Mouse (Mus musculus): ENCODE data around the gene Ush1g. TPM values are rescaled to one million over a fixed set of nuclear protein-coding genes. Genes with fewer than 3 reads are reported as not detected.

The Ush1g gene
- total RNA-seq, 2 experiments from 2014 or later, result not detected

DNA sequence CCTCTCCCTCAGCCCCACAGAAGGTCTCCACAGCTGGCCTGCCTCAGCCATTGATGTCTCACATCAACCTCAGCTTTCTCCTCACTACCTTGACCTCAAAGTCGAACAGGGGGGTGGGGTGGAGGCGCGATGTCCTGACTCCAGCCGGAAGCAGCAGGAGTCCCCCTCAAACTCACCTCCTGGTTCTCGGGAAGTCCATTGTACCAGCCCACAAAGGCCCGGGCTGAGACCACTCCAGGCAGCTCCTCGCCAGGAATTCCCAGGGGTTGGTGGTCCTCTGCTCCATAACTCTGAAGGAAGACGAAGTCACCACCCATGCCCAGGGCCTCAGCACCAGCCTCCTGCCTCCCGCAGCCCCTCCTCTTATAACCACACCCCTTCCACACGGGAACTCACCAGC is 50.4 kb downstream of the Ush1g start:
- no peak for ATAC-seq (ENCODE audit: poor library complexity, severe bottlenecking)

DNA sequence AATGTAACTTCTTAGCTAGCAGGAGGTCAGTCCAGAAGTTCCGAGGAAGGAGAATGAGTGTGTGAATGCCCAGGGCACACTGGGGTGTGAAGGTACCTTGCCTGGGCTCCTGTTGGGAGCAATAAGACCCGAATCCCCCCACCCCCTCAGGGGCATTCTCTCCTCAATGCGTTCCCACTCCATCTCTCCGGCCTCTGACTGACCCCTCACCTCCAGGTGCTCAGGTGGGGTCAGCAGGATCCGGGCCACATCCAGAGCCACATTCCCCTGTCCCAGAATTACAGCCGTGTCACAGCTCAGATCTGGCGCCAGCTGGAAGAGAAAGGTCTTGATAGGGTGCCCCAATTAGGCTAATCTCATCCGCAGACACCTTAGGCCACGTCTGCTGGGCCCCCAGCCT is 50.8 kb downstream of the Ush1g start:
- ATAC-seq (ENCODE audit: poor library complexity, severe bottlenecking), result no peak

DNA sequence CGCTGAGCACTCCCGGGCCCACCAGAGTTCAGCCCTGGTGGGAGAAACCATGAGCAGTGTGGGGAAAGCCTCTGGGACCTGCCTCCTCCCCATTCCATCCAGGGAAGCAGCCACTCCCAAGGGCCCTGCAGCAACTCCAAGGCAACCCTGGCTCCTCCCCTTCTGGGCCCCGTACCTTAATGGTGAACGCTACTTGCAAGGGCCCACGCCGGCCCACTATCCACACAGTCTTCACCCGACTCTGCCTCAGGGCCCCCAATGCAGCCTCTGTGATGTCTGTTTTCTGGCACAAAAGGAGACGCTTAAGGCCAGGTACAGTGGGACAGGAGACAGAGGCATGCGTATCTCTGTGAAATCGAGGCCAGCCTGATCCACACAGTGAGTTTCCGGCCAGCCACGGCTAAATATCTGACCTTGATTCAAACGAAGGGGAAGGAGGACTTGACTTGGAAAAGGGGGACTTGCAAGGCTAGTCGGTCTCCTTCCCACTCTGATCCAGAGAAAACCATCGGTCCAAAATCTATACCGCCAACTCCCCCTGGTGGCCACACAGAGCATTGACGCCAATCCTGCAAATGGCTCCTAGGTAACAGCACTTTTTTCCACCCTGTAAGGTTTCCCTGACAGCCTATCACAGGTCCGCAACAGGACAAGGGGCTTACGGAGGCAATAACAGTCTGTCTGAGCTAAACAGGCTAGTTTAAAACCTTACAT is 51.5 kb downstream of the Ush1g start:
- peak; percentile 58; the same call in 1 of the 2 replicates for ATAC-seq (ENCODE audit: poor library complexity, severe bottlenecking)

DNA sequence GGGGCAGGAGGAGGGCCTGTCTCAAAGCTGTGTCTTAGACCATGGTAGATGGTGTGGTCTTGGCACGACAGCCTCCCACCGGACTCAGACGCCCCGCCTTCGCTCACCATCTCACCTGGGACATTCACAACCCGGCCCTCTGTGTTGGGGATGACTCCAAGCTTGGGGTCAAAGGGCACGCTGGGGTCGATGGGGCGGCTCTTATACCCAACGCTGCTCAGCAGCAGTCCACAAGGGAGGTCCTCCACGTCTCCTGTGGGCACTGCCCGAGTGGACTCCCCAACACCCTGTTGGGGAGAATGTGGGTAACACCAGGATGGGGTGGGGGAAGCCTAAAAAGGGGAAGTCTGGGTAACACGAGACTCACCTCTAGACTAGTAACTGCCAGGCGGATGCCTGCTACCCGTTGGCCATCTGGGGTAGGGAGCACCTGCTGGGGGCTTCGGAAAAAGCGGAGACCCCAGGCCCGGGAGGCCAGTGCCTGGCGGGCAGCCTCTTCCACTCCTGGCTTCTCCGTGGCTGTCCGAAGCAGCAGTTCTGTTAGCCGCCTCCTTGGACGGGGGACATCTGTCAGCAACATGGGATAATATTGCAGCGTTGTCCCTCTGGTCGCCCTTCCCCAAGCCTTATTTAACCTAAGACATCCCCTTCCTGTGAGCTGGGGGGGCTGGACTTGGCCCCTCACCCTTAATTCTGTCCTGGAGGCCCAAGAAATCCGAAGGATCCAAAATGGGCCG is 52.3 kb downstream of the Ush1g start:
- no peak for ATAC-seq (ENCODE audit: poor library complexity, severe bottlenecking)

DNA sequence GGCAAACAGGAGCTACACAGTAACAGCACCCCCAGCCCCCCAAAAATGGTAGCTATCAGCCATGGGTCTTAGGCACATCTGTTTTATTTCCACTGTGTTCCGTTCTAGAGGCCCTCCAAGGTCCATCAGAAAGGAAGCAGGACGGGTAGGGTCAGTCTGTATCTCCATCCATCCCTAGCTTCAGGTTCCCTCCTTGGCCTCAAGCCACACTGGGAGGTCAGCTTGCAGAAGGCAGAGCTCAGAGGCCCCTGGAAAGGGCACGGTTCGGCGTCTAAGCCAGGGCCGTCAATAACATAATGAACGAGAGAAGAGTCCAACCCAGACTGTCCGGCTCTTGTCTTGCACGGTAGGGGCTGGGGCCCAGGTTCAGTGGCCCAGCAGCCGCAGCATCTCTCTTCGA is 53.9 kb downstream of the Ush1g start:
- ATAC-seq (ENCODE audit: poor library complexity, severe bottlenecking), result no peak

DNA sequence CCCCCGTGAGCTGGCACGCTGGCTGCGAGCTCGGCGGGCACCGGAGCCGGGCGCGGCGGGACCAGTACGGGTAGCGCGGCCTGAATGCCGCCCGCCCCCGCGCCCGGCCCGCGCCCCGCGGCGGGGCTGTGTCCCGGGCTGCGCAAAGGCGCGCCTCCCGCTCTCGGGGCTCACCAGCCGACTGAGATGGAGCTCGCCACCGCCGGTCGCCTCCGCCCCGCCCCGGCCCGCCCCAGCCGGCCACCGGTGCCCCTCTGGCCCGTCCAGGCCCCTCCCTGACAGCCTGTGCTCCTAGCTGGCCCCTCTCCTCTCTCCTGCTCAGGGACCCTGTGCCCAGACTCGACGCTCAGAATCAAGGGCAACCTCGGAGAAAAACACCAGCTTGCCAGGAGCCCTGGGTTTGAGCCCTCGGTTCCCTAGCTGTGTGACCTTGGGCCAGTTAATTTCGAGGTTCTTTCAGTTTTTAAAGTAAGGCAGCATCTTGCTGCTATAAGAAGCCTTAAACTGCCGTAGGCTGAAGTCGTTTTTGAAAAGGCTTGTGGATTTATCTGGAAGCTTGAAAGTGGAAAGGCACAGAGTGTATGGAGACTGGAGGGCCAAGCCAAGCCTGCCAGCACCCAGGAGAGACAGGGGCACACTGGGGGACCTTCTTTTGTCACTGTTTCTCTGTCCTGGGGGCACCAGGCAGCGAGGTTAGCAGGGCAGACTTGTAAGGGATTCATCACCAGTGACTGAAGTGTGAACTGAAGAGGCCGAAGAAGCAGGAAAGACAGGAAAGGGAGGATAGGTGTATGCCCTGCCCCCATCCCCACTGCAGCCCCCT is 54.6 kb downstream of the Ush1g start, which contains the start of gene Grin2c:
Gene Grin2c (minus strand): TSS at position 183 of the 823 bp plus-strand sequence.
- no peak for ATAC-seq (ENCODE audit: poor library complexity, severe bottlenecking)

DNA sequence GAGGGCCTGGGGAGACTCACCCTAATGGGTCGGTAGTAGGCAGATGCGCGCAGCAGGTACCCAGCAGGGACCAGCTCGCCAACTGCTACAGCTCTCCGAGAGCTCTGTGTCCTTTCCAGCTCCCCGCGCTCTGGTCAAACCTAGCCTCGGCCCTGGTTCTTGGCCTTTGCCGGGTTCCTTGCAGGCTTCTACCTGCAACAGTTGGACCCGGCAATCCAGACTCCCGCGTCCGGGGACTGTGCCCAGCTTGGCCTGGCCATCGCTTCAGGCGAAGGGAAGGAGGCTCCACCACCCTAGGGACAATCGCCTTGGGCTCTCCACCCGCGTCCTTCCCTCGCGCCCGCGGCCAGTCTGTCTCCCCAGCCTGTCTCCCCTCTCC is 55.5 kb downstream of the Ush1g start:
- no peak for ATAC-seq (ENCODE audit: poor library complexity, severe bottlenecking)

DNA sequence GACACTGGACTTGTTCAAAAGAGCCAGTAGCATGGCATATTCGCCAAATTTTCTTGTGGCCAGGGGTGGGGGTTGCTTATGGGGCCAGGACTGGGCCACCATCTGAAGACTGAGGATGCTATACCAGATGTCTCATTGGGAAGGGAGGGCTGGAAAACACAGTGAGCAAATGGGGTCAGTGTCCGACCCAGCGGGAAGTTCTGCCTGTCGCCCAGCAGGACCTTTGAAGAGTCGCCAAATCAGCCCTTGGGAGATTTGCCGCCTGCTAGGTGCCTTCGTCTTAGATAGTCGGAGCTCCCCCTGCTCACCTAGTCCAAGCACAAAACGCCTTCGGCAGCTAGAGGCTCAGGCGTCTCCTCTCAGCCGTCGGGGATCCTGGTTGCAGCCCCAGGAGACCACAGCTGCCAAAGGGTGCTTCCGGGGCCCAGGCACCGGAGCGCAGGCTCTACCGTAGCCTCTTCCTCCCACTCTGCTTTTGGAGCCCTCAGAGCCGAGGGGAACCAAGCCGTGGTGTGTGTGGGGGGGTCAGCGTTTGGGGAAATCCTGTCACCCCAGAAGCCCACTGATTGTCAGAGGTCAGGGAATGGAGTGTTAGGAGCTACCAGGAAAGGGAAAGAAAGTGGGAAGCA is 56.0 kb downstream of the Ush1g start:
- ATAC-seq (ENCODE audit: poor library complexity, severe bottlenecking), result no peak

Other genes with a start within 250 kb of the Ush1g start
- 4.8 and 6.2 TPM in 2 replicates for gene Rab37, start 230.6 kb downstream of the Ush1g start, total RNA-seq (2015)
- 8.9 and 15.0 TPM in 2 replicates for gene Rab37, start 230.6 kb downstream of the Ush1g start, total RNA-seq (2017)
- 22.9 and 25.7 TPM in 2 replicates for gene Cd300lf, start 188.0 kb downstream of the Ush1g start, total RNA-seq (2015)
- gene Cd300lf, start 188.0 kb downstream of the Ush1g start, total RNA-seq (2017), result 28.1 and 46.6 TPM in 2 replicates
- gene Slc9a3r1, start 158.7 kb downstream of the Ush1g start, total RNA-seq (2015), result 77.6 and 92.0 TPM in 2 replicates
- 87.5 and 88.7 TPM in 2 replicates for gene Slc9a3r1, start 158.7 kb downstream of the Ush1g start, total RNA-seq (2017)
- gene Tmem104, start 134.6 kb downstream of the Ush1g start, total RNA-seq (2015), result 23.9 and 25.7 TPM in 2 replicates
- 6.1 and 8.7 TPM in 2 replicates for gene Tmem104, start 134.6 kb downstream of the Ush1g start, total RNA-seq (2017)
- 16.1 and 17.7 TPM in 2 replicates for gene Nat9, start 134.2 kb downstream of the Ush1g start, total RNA-seq (2015)
- 23.9 and 36.1 TPM in 2 replicates for gene Nat9, start 134.2 kb downstream of the Ush1g start, total RNA-seq (2017)
- 0.05 TPM in 1 of 2 replicates, not detected in the other for gene Grin2c, start 54.8 kb downstream of the Ush1g start, total RNA-seq (2015)
- gene Grin2c, start 54.8 kb downstream of the Ush1g start, total RNA-seq (2017), result not detected in 2 replicates
- 4.4 and 5.6 TPM in 2 replicates for gene Fdxr, start 45.0 kb downstream of the Ush1g start, total RNA-seq (2015)
- gene Fdxr, start 45.0 kb downstream of the Ush1g start, total RNA-seq (2017), result 9.9 and 14.3 TPM in 2 replicates
- 0.58 and 0.71 TPM in 2 replicates for gene Fads6, start 24.4 kb downstream of the Ush1g start, total RNA-seq (2015)
- 1.4 and 2.3 TPM in 2 replicates for gene Fads6, start 24.4 kb downstream of the Ush1g start, total RNA-seq (2017)
- not detected in 2 replicates for gene Otop2, start 14.9 kb downstream of the Ush1g start, total RNA-seq (2015)
- not detected in 2 replicates for gene Otop2, start 14.9 kb downstream of the Ush1g start, total RNA-seq (2017)
- not detected in 2 replicates for gene Otop3, start 12.7 kb upstream of the Ush1g start, total RNA-seq (2015)
- not detected in 2 replicates for gene Otop3, start 12.7 kb upstream of the Ush1g start, total RNA-seq (2017)
- 0.27 TPM in 1 of 2 replicates, not detected in the other for gene Hid1, start 45.7 kb upstream of the Ush1g start, total RNA-seq (2015)
- 0.07 and 0.16 TPM in 2 replicates for gene Hid1, start 45.7 kb upstream of the Ush1g start, total RNA-seq (2017)
- gene Cdr2l, start 59.9 kb upstream of the Ush1g start, total RNA-seq (2015), result 0.21 and 0.58 TPM in 2 replicates
- 0.24 and 0.59 TPM in 2 replicates for gene Cdr2l, start 59.9 kb upstream of the Ush1g start, total RNA-seq (2017)
- 122 and 124 TPM in 2 replicates for gene Mrpl58, start 81.7 kb upstream of the Ush1g start, total RNA-seq (2015)
- gene Mrpl58, start 81.7 kb upstream of the Ush1g start, total RNA-seq (2017), result 86.9 and 95.9 TPM in 2 replicates
- 740 and 790 TPM in 2 replicates for gene Atp5h, start 97.9 kb upstream of the Ush1g start, total RNA-seq (2015)
- gene Atp5h, start 97.9 kb upstream of the Ush1g start, total RNA-seq (2017), result 901 and 1,038 TPM in 2 replicates
- gene Kctd2, start 98.1 kb upstream of the Ush1g start, total RNA-seq (2015), result 19.6 and 21.2 TPM in 2 replicates
- gene Kctd2, start 98.1 kb upstream of the Ush1g start, total RNA-seq (2017), result 14.5 and 16.8 TPM in 2 replicates
- not detected in 2 replicates for gene Trim80, start 118.5 kb upstream of the Ush1g start, total RNA-seq (2015)
- gene Trim80, start 118.5 kb upstream of the Ush1g start, total RNA-seq (2017), result not detected in 2 replicates
- 0.09 and 0.42 TPM in 2 replicates for gene Slc16a5, start 140.4 kb upstream of the Ush1g start, total RNA-seq (2015)
- 0.08 and 0.15 TPM in 2 replicates for gene Slc16a5, start 140.4 kb upstream of the Ush1g start, total RNA-seq (2017)
- 17.2 and 18.5 TPM in 2 replicates for gene Armc7, start 153.6 kb upstream of the Ush1g start, total RNA-seq (2015)
- 19.8 and 38.6 TPM in 2 replicates for gene Armc7, start 153.6 kb upstream of the Ush1g start, total RNA-seq (2017)
- 80.9 and 84.8 TPM in 2 replicates for gene Nt5c, start 169.8 kb upstream of the Ush1g start, total RNA-seq (2015)
- gene Nt5c, start 169.8 kb upstream of the Ush1g start, total RNA-seq (2017), result 104 and 113 TPM in 2 replicates
- 211 and 220 TPM in 2 replicates for gene Jpt1, start 192.3 kb upstream of the Ush1g start, total RNA-seq (2015)
- 181 and 183 TPM in 2 replicates for gene Jpt1, start 192.3 kb upstream of the Ush1g start, total RNA-seq (2017)
- 507 and 587 TPM in 2 replicates for gene Sumo2, start 214.2 kb upstream of the Ush1g start, total RNA-seq (2015)
- gene Sumo2, start 214.2 kb upstream of the Ush1g start, total RNA-seq (2017), result 367 and 413 TPM in 2 replicates
- gene Nup85, start 242.4 kb upstream of the Ush1g start, total RNA-seq (2015), result 52.2 and 59.7 TPM in 2 replicates
- 59.5 and 59.9 TPM in 2 replicates for gene Nup85, start 242.4 kb upstream of the Ush1g start, total RNA-seq (2017)

Measured in megakaryocyte, adult 5-6 weeks (primary cell).